Comparison of ENCODE assay signal across 24 mouse cellular contexts in genomic region chr2:166476953-166477352, GRCm38 (mm10).
"Had no signal": no experiment of that assay in that cellular context is flagged by ENCODE, and none has a peak within 500 bp of the region (broad histone marks: within the 10 kb centered on the region; RNA-seq: fewer than 3 reads in every experiment).

No protein-coding gene starts in this region.

- H3K27me3 ChIP-seq: kidney, embryonic 15.5 days; limb, embryonic 13.5 days; liver, embryonic 12.5 days; liver, embryonic 15.5 days; stomach, embryonic 15.5 days had no signal

- H3K4me3 ChIP-seq: kidney, embryonic 15.5 days; limb, embryonic 13.5 days; liver, embryonic 12.5 days; liver, embryonic 15.5 days; midbrain, embryonic 10.5 days; midbrain, embryonic 13.5 days; myocyte; neural tube, embryonic 13.5 days; stomach, embryonic 15.5 days had no signal

- H3K27ac ChIP-seq: kidney, embryonic 15.5 days; limb, embryonic 13.5 days; liver, embryonic 12.5 days; liver, embryonic 15.5 days; macrophage; midbrain, embryonic 10.5 days; midbrain, embryonic 13.5 days; neural tube, embryonic 13.5 days; stomach, embryonic 15.5 days had no signal

- H3K4me1 ChIP-seq: liver, embryonic 12.5 days; liver, embryonic 15.5 days; megakaryocyte, embryonic 14.5 days had no signal

- DNase-seq: kidney, adult 11 months; kidney, adult 8-10 months; kidney, postnatal 10 days; kidney, postnatal 36 days; left cerebral cortex, postnatal 4 days; liver; lung, adult 2 months; lung, postnatal 14 days; retina, postnatal 1 day; right cerebral cortex, postnatal 25 days; spleen, adult 18-20 months; thymus, postnatal 25 days had no signal

- H3K36me3 ChIP-seq: kidney, embryonic 15.5 days; limb, embryonic 13.5 days; liver, embryonic 12.5 days; liver, embryonic 15.5 days; midbrain, embryonic 10.5 days; midbrain, embryonic 13.5 days; neural tube, embryonic 13.5 days; stomach, embryonic 15.5 days had no signal

- ATAC-seq: liver, embryonic 12.5 days; midbrain, embryonic 13.5 days; midbrain, embryonic 16.5 days had no signal
